Mouse (Mus musculus) thymus, postnatal 25 days (tissue): ENCODE measurements around the gene Gm10073.
"Not testable (repeated sequence)": the region's sequence is repeated elsewhere in the genome, so short reads cannot be mapped to it uniquely, and the experiment has no call there.

Source experiments
- DNase-seq: peaks from one replicate; pipeline ENCODE4 v3.0.0; 2022

Gene Gm10073

DNA sequence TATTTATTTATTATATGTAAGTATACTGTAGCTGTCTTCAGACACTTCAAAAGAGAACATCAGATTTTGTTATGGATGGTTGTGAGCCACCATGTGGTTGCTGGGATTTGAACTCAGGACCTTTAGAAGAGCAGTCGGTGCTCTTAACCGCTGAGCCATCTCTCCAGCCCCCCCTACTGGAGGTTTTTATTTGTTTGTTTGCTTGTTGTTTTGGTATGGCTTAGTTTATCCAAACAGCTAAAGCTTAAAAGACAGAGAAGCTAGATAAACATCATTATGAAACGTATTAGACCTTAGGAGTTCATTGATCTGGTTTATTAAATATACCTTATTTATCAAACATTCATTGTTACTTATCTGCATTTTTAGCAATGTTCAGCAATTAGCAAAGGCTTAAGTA is 22.4 kb upstream of the Gm10073 start:
- not testable (repeated sequence) for DNase-seq

DNA sequence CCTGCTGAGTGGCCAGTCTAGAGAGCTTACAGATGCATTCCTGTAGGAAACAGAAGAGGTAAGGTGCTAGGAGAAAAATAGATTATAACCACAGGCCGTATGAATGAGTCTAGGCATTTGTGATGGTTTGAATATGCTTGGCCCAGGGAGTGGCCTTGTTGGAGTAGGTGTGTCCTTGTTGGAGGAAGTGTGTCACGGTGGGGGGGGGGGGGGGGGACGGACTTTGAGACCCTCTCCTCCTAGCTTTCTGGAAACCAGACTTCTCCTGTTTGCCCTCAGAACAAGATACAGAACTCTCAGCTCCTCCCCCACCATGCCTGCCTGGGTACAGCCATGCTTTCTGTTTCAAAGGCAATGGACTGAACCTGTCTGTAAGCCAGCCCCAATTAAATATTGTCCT is 19.2 kb upstream of the Gm10073 start:
- DNase-seq = no peak

DNA sequence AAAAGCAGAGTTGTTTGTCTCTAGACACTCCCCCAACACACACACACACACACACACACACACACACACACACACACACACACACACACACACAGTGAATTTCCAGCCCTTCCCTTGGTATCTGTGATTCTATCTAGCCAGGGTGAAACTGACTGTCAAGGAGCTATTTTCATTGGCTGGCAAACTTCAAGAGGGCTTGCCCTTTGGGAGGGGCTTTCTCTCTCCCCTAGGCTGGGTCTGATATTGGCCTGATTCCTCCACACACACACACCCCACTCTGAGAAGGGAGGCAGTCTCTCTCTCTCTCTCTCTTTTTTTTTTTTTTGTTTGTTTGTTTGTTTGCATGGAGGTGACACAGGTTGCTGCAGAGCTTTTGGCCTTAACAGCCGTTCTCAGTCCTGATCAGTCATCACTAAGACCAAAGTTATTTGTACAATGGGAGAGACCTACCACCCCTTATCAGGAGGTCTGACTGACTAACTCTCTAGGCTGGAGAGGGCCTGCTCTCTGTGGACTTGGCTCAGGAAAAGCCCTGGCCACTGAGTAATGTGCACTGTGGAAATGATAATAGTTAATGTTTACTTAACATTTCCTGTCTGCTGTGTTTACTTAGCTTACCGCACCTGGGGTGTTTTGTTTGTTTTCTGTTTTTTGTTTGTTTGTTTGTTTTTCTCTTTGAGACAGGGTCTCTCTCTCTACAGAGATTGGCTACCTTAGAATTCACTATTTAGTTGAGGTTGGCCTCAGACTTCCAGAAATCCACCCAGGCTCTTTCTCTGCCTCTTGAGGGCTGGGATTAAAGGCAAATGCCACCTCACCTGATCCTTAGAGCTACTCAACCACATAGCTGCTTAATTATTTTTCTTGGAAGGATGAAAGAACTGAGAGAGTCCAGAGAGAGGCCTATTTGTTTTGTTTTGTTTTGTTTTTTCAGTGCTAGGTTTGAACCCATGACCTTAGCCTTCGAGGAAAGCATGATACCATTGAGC is 15.5 kb upstream of the Gm10073 start:
- DNase-seq = no peak

DNA sequence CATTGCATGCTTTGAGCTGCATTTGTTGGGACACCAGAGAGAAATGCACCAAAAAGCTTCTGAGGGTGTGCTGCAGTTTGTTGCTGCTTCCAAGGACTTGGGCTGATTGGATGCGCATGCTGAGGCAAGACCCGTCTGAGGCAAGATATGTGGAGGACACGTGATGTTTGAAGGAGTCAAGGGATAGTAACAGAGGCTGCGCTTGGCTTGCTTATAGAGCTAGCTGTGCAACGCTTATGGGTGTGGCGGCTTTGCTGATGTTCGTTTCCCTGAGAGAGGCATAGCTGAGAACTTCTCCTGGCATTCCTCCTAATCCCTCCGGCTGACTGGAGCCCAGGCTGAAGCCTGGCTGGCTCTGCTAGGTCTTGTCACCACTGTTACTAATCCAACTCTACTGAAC is 13.6 kb upstream of the Gm10073 start:
- DNase-seq = no peak

DNA sequence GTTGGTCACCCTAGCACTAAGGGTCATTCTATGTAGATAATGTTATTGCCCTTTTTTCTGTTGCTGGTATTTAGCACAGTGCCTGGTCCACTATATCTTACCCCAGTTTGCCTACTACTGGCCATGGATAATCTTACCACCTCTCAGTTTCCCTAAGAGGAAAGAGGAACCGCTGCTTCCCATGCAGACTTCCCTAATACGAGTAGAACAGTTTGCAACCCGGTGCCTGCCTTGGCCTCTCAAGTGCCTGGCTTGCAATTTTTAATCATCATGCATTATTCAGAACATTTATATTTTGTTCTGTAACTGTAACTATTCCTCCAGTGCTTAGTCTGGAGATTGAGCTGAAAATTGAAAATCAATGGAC is 12.4 kb upstream of the Gm10073 start:
- no peak for DNase-seq

DNA sequence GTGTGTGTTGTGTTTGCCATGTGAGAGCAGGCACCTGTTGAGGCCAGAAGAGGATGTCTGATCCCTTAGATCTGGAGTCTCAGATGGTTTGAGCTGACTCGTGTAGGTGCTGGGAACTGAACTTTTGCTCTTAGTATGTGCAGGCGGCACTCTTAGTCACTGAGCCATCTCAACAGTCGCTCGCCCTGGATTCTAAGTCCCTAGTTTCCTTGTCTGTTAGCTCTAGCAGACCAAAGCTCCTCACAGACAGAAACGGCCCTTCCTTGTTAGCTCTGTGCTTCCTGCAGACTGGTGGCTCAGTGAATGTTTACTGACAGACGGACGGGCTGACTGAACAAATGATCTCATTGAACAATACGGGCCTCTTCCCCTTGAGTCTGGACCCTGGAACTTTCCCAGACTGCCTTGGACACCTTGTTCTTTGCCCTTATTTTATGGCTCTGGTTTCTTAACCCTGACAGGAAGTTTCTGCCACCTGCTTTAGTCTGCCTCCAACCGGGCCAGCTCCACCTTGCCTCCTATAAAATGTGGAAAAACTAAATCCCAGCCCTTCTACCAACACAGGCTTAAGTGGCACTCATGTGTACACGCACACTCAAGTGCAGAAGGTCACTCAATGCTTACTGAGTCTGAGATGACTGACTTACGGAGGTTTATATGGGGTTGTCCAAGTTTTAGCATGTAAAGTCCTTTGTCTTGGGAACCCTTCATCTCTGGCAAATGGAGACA is 11.8 kb upstream of the Gm10073 start:
- no peak for DNase-seq

DNA sequence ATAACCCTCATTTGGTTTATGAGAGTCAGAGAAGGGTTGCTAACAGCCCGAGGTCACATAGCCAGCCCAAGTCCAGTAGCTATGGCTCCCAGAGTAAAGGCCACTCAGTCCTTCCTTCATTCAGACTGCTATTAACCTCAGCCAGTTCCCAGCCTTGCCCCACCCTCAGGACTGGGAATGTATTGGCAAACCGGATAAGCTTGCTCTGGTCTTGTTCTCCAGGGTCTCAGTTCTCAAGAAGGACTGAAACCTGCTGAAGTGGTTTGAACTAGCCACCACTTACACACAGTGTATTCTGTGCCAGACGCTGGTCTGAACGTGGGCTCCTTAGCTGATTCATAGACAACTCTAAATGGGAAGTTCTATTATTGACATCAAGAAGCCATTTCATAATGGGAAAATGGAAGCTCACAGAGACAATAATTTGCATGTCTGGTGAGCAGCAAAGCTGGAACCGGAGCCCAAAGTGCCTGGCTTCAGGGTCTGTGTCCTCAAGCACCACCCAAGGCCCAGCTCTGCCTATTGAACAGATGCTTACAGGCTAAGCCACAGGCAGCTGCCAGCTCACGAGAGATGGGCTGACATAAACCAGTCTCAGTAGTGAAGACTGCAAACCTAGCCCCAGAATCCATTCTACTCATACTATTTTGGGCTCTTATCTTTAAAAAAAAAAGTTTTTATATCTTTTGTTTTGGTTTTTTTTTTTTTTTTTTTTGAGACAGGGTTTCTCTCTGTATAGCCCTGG is 8.3 kb upstream of the Gm10073 start:
- no peak for DNase-seq

DNA sequence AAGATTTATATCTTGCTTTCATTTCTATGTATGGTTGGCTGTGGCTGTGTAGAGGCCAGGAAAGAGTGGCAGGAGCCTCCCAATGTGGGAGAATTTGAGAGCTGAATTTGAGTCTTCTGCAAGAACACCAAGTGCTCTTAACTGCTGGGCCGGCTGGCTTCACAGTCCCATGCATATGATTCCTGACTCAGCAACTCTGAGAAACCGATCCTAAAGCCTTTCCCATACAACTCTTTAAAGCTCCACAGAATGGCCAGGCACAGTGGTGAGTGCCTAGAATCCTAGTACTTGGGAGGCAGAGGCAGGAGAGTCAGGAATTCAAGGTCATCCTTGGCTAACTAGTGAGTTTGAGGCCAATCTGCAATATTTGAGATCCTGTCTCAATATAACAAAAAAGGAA is 6.2 kb upstream of the Gm10073 start:
- DNase-seq = no peak

DNA sequence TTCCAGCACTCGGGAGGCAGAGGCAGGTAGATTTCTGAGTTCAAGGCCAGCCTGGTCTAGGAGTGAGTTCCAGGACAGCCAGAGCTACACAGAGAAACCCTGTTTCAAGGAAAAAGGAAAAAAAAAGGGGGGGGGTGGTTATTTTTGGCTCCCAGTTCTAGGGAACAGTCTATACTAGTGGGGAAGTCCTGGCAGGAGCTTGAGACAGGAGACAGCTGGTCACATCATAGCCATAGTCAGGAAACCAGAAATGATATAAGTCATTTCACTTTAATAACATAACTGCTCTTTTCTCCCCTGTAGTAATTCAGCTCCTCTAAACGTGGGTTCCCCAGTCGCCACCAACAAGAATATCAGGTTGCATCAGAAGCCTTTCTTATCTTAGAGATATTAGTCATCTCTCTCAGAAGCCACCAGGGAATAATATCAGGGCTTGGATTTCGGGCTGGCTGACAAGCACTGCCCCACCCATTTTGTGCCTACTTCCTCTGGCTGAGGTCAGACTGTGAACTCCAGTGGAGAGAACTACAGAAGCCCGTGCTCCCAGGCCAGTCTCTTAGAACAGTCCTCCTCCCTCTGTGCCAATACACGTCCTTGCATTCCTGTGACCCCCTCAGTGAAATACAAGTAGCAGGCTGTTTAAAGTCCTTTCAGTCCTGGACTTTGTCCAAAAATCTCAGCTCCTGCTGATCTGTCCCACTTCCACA is 3.7 kb upstream of the Gm10073 start:
- no peak for DNase-seq

DNA sequence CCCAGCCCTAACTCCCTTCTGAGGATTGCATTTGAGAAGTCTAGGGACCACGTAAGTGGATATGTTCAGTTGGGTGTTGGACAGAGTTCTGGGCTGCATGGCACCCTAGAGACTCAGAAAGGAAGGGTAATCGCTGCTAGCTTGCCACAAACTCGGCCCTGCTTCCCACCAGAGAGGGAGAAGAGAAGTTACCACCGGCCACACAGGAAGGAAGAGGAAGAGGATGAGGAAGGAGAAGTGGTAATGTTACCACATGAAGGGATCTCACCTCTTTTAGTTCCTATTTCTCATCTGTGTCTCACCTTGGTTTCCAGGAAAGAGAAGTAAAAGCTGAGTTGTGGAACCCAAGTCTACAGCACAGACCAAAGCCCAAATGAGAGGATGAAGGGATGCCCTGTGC is 1.0 kb upstream of the Gm10073 start:
- DNase-seq = no peak

DNA sequence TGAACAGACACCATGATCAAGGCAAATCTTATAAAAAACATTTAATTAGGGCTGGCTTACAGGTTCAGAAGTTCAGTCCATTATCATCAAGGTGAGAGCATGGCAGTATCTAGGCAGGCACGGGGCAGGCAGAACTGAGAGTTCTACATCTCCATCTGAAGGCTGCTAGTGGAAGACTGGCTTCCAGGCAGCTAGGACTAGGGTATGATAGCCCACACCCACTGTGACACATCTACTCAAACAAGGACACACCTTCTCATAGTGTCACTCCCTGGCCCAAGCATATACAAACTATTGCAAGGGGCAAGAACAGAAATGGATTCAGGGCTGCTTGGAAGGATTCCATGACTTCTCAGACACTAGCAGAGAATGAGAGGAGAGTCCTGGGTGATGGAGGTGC is 1.1 kb downstream of the Gm10073 start:
- DNase-seq = not testable (repeated sequence)

DNA sequence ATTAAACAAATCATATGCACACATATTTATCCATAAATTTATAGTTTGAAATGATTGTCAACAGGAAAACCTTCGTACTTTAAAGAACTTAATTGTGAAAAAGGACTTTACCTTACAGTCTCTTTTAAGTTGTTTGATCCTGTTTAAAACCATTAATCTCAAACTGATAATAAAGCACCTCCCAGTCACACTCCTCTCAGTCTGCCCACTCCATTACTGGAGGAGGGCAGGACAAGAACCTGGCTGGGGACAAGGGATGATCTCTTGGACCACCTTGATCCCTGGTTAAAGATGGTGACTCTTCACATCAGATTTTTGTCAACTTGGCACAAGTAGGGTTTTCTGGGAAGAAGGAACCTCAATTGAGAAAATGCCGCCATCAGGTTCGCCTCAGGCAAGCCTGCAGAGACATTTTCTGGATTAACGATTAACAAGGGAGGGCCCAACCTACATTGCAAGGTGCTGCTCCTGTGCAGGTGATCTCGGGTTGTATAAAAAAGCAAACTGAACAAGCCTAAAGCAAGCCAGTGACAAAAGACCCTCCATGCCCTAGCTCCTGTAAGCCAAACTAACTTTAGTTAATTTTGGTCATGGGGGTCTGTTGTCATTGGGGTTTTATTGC is 1.6 kb downstream of the Gm10073 start:
- DNase-seq = no peak

DNA sequence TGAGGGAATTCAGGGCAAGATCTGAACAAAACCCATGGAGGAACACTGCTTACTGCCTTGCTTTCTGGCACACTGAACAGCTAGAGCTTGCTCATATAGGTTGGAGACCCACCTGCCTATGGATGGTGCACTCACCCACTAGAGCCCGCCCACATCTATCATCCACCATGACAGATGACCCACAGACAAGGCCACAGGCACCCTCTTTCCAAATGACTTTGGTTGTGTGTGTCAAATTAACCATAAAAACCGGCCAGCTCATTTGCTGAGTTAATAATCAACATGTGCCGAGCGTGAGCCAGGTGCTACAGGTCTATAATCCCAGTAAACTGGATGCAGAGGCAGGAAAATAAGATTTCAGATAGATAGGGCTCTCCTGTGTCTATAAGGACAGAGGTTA is 2.9 kb downstream of the Gm10073 start:
- DNase-seq = no peak

DNA sequence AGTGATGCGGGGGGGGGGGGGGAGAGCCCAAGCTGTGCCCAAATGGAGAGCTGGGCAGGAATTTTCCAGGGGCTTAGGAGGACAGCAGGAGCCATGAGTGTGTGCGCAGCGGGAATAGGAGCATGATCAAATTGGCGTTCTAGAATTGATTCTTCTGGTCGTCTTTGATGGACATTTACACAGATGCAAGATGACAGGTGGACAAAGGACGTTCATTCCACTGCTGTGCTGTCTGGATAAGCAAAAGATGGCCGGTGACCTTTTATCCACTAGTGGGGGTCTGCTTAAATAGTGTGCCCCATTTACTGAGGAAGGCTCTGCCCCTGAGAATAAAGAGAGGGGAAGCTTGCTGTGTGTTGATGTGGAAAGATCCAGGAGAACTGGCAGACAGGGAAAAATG is 4.3 kb downstream of the Gm10073 start:
- DNase-seq = no peak

DNA sequence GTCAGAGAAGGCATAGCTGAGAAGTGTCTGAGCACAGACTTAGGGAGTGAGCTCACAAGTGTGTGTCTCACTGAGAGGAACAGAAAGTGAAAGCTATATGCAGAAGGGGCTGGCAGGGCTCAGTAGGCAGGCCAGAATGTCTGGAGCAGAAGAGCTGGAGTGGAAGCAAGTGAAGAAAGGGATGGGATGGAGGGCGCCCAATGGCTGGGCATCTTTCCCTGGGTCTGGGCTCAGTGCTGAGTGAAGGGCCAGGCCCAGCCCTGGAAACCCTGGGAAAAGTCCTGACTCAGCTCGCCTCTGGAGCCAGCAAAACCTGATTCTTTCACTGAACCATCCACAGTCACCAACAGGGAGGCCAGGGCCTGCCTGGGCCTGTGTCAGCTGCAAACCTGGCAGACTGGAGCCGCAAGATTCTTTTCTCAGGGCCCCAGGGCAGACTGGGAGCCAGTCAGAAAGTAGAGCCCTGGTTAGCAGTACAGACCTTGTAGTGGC is 9.5 kb downstream of the Gm10073 start:
- DNase-seq = no peak

DNA sequence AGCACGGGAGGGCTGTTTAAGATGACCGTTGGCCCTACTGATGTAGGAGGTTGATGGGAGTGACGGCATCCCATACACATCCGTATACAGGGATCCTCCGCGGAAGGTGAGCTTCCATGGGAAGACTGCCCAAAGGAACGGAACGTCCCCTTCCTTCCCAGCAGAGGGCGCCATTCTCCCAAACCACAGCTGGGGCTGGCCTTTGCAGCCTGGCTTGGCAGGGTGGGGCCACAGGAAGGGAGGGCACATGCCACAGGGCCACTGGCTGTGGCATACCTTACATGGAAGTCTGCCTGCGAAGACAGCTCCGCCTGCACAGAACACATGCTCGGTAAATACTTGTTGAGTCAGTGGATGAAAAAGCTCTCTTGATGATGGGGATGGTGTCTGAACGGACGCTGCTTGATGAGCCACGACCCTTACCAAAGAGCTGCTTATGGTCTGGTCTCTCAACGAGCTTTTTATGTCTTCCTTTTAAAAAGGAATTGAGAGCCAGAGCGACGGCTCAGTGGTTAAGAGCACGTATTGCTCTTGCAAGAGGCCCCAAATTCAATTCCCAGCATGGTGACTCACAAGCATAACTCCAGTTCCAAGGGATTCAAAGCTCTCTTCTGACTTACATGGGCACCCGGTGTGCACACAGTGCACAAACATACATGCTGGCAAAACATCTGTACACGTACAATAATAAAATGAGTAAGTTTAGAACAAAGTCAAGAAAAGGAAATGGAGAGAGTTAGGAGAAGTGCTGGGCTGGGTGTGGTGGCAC is 12.0 kb downstream of the Gm10073 start:
- DNase-seq = peak; percentile 72

DNA sequence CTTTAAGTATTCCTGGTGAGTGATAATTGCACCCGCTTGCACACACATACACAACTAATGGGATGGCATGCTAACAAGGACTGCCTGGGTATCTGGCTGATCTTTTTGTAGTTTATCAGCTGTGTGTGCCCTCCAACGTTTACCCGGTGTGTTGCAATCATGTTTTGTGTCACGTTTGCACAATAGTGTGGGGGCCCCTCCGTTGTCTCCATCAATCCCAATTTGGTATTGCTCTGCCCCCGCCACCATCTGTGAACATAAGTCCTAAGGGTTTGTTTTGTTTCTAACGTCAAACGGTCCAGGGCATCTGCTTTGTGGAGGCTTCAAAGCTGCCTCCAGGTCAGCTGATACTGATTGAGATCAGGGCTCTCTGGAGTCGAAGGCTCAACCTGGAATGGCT is 13.4 kb downstream of the Gm10073 start:
- no peak for DNase-seq

DNA sequence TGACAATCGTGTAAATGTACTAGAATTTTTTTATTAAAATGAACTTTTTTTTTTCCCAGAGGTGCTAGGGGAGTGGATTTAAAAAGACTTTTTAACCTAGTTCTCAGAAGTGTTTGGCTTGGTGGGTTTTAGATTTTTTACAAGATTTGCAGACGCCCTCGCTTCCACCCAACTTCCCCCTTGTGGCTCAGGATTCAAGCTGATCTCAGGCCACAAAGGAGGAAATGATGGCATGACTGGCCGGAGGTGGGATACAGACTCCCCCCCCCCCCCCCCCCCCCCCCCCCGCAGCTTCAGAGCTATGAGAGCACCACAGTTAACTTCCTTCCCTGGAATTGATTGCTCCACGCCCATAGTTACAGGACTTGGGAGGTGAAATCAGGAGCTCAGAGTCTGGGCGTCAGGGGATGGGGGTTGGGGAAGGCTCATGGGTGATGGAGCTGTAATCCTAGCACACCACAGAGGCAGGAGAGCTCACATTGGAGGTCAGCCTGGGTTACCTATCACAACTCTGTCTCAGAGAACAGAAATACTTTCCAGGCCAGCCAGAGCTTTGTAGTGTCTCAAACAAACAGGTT is 17.1 kb downstream of the Gm10073 start:
- DNase-seq = no peak

DNA sequence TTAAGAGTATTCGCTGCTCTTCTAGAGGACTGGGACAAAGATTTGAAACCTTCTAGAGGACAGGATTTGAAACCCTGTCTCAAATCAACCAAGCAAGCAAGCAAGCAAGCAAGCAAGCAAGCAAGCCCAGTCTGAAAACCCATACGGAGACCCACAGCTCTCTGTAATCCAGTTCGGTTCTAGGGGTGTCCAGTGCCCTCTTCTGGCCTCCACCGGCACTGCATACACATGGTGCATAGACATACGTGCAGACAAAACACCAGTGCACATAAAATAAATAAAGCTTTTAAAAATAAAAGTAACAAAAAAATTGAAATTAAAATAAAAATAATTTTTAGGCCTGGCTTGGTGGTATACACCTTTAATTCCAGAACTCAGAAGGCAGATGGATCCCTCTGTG is 19.2 kb downstream of the Gm10073 start:
- no peak for DNase-seq

DNA sequence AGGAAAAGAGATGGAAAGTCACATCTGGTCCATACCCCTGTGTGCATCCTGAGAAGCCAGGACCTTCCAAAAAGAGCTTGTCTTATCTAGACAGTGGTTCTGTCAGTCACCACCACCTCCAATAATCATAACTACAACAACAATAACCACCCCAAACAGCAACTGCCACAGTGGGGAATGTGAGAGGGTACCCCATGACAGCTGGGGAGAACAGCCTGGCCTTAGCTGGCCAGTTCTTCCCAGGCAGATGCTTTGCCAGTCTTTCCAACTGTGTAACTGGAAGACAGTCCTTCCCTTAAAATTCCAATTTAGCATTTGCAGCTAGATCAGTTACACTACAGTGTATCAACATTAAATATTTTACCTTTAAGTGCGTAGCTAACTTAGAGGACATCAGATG is 22.4 kb downstream of the Gm10073 start:
- no peak for DNase-seq

DNA sequence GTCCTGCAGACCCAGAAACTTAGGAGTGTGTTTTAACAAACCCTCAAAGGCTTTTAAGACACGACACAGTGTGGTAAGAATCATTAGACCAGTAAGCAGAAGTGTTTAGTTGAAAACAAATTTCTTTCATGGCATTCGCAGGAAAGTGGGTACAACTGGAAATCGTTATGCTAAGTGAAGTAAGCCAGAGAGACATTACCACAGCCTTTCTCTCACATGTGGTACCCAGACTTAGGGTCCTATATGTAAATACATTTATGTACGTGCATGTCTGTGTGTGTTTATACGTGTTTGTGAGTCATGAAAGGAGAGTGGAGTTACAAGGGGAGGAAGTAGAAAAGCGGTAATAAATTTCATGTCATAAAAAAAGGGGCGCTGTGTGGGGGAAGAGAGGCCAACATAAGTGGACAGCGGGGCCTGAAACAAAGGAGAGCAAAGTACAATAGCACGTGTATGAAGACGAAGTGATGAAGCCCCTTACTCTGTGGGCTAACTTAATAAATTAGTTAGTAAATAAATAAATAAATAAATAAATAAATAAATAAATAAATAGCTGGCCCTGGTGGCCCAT is 24.8 kb downstream of the Gm10073 start:
- DNase-seq = no peak
